Mouse (Mus musculus): ENCODE data around the gene Desi1.

GRCm38 (mm10) chr15:81961078-81961451 is 72.6 kb downstream of the Desi1 start:
- no peak for TF ChIP-seq GATA1 (IDR thresholded peaks at IDR 0.05; ENCODE audit: low read length)
- no peak for TF ChIP-seq TAL1 (IDR thresholded peaks at IDR 0.05; ENCODE audit: low read length)
